Mouse (Mus musculus) lung, adult 2 months (tissue): ENCODE results near the gene Kcna2.

Experiments used
- CTCF ChIP-seq: fragments of 200-500 bp; IDR thresholded peaks from 2 replicates; pipeline ENCODE4 v1.5.1; 2011; ENCODE audit warnings: mild to moderate bottlenecking, low read length, control low read depth; ENCODE audit not compliant: insufficient read depth
- POLR2A ChIP-seq: fragments of 200-500 bp; IDR thresholded peaks from 2 replicates; pipeline ENCODE4 v1.6.1; 2011; ENCODE audit warnings: low read depth, mild to moderate bottlenecking, control low read depth, low read length, borderline replicate concordance; ENCODE audit errors: extremely low read depth

DNA sequence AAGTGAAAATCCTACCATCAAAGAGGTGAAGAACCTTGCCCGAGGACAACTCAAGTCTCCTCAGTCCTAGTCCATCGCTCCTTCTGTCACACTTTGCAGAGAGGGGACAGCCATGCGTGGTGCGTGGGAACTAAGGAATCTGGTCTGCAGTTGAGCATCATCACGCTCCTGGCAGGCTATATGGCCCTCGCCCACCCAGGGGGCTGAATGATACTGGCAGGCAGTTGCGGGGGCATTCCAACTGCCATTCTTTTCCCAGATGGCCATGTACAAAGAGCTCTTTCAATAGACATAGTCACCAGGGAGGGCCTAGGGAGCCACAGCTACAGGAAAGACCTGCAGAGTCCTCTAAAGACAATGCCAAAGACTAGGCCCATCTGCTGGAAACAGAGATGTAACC is 57.9 kb downstream of the Kcna2 start:
- TF ChIP-seq POLR2A, result no peak
- no peak for TF ChIP-seq CTCF
